Mouse (Mus musculus) stomach, postnatal 0 days (tissue): ENCODE data around the gene Galnt10.

Source experiments
- CTCF ChIP-seq: IDR thresholded peaks from 2 replicates; pipeline ENCODE4 v1.5.1; 2016; ENCODE audit warnings: antibody characterized with exemption, low read depth, mild to moderate bottlenecking, moderate library complexity
- EP300 ChIP-seq: optimal IDR thresholded peaks from 2 replicates; pipeline ENCODE3; 2016; ENCODE audit warnings: antibody characterized with exemption

- no peak for TF ChIP-seq CTCF
- no peak for TF ChIP-seq EP300
Observed at GRCm38 (mm10) chr11:57831281-57831781, 186.1 kb downstream of the Galnt10 start.
